Mouse (Mus musculus) spleen, adult 18-20 months (tissue): ENCODE data around the gene Hoga1.

ENCODE experiments used
- DNase-seq, 2 experiments: peaks; one replicate each; pipeline ENCODE4 v3.0.0; 2022; ENCODE audit warnings: mixed read lengths in 2 of 2

The Hoga1 gene

DNA sequence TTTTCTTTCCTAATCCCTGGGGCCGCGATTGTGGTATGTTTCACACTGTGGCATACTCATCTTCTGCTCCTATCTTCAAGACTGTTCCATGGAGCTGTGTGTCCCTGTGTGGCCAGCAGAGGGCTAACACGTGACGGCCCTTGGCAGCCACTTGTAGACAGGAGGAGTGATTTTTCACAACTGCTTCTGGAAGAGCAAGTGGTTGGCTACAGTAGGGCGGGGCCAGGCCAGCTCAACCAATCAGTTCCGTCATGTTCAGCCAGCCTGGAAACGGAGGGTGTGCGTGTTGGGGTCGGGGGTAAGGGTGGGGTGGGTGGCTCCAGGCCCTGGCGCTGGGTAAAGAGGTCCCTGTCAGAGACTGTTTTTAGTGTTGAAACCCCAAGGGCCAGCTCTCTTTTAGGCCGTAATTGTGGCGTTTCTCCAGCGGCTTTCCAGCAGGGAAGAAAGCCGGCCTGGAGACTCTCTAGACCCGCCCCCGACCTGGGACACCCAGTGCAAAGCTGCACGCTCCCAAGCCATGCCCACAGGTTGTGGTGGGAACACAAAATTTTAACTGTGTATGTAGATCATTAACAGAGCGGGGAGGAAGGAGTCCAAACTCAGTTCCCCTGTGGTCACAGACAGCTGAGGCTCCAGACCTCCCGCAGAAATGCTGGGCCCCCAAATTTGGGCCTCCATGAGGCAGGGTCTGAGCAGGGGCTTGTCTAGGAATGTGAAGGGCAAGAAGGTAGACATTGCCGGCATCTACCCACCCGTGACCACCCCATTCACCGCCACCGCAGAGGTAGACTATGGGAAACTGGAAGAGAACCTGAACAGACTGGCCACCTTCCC is at the start of gene Hoga1:
TSS of gene Hoga1 (plus strand) at position 342 of the 834 bp plus-strand sequence.
- peak in 1 of 2 experiments; percentile 29 for DNase-seq

DNA sequence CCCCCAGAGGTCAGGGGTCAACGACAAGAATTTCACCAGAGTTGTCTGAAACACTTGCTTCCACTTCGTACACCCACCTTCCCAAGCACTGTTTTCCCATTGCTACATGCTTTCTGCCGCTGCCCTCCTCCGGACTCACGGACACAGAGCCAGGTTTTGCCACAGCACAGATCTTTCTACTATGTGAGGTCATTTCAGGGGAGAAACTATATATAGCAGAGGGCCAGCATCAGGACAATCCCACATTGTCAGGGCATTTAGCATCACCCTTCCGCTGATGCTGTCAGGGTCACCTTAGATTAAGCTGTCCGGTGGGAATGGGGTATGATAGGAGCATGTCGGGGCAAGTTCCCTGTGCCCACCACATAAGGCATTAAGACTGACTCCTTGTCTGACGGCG is 48.3 kb upstream of the Hoga1 start:
- DNase-seq, result no peak

- no peak for DNase-seq
Measured at GRCm38 (mm10) chr19:41998770-41999548, 46.5 kb upstream of the Hoga1 start.

DNA sequence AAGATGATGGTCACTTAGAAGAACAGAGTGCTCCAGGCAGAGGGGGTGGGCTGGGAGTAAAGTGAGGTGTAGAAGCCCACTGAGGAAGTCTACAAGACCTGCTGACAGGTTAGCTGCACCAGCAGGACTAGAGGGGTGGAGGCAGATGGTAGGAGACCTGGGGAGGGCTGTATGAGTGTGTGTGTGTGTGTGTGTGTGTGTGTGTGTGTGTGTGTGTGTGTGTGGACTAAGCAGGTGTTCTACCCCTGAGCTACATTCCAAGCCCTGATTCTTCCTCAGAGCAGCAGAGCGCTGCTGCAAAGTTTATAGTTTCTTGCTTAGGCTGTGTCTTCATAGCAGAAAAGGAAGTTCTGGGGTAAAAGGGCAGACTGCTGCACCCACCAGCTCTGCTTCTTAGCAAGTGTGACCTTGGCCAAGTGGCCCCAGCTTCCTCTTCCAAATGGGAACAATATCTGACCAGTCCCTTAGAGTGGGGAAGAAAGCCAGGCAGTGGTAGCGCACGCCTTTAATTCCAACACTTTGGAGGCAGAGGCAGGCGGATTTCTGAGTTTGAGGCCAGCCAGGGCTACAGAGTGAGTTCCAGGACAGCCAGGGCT is 45.6 kb upstream of the Hoga1 start:
- no peak for DNase-seq

- no peak for DNase-seq
Measured at GRCm38 (mm10) chr19:42000446-42000958, 44.9 kb upstream of the Hoga1 start.

GRCm38 (mm10) chr19:42001253-42001980 is 44.0 kb upstream of the Hoga1 start:
- DNase-seq, result no peak

DNA sequence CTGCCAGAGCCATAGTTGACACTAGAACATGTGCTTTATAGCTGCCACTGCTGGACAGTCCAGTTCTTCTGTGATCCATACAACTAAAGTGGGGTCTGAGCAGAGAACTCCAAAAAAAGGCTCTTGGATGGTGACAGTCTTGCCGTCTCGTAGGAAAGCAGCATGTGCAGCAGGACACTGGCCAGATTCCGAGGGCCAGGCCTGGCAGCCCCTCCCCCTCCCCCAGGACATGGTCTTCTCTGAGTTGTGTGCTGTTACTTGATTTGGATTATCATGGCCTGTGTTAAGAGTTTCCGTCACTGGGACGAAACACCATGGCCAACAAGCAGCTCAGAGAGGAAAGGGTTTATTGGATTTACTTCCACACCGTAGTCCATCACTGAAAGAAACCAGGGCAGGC is 41.2 kb upstream of the Hoga1 start:
- DNase-seq, result no peak

- DNase-seq, result no peak
Measured at GRCm38 (mm10) chr19:42005616-42006015, 39.8 kb upstream of the Hoga1 start.

- no peak for DNase-seq
Measured at GRCm38 (mm10) chr19:42006568-42006967, 38.8 kb upstream of the Hoga1 start.

- no peak for DNase-seq
Measured at GRCm38 (mm10) chr19:42008586-42008985, 36.8 kb upstream of the Hoga1 start.

GRCm38 (mm10) chr19:42009067-42009466 is 36.3 kb upstream of the Hoga1 start:
- no peak for DNase-seq

- DNase-seq, result no peak
Measured at GRCm38 (mm10) chr19:42010436-42010835, 35.0 kb upstream of the Hoga1 start.

- no peak for DNase-seq
Measured at GRCm38 (mm10) chr19:42011123-42011522, 34.3 kb upstream of the Hoga1 start.

- no peak for DNase-seq
Measured at GRCm38 (mm10) chr19:42014231-42014825, 31.1 kb upstream of the Hoga1 start.

GRCm38 (mm10) chr19:42015001-42015400 is 30.4 kb upstream of the Hoga1 start:
- no peak for DNase-seq

DNA sequence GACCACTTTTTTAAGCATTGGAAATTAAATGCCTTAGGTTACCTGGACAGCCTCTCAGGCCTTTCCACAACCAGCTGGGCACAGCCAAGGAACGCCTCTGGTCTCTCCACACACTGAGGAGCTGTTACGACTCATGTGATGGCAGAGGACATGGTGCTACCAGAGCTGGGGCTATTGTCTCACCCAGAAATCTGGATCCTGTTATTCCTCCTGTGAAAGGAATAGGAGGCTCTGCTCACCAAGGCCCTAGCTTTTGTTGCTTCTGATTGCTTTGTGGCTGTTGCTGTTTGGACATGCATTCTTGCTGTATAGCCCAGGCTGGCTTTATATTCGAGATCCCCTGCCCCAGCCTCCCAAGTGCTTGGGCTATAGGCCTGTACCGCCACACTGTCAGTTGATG is 29.2 kb upstream of the Hoga1 start:
- DNase-seq, result no peak

GRCm38 (mm10) chr19:42016840-42017239 is 28.6 kb upstream of the Hoga1 start:
- DNase-seq, result no peak

DNA sequence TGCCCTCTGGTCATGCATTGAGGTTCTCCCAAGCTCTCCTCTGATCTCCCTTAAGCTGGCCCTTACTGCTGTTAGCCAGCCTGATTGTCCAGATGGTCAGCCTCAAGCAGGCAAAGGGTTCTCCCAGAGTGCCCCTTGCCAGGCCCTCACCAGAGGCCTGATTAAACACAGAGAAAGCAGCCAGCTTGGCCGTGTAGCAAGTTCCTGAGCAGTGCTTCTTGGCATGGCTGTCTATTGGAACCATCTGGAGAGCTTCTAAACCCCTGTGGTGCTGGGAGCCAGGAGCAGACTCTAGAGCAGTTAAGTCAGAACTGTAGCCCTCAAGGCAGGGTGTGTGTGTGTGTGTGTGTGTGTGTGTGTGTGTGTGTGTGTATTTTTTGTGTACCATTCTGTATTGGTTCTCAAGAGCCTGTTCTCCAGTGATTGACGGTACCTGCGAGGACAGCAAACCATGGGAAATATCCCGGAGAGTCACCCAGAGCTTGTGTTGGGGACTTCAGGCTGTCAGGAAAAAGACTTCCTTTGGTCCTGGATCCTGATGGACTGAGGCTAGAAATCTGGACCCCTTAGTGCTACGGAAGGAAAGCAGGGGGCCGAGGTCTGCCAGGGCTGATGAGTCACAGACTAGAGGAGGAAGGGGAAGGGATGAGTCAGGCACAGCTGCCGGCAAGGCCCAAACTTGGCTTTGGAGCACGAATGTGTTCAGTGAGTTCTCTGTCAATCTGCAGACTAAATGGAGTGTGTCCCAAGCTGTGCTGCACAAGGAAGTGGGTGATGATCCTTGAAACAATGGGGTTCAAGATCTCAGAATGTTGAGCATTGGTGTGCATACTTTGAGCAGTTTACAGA is 27.8 kb upstream of the Hoga1 start:
- DNase-seq, result no peak

DNA sequence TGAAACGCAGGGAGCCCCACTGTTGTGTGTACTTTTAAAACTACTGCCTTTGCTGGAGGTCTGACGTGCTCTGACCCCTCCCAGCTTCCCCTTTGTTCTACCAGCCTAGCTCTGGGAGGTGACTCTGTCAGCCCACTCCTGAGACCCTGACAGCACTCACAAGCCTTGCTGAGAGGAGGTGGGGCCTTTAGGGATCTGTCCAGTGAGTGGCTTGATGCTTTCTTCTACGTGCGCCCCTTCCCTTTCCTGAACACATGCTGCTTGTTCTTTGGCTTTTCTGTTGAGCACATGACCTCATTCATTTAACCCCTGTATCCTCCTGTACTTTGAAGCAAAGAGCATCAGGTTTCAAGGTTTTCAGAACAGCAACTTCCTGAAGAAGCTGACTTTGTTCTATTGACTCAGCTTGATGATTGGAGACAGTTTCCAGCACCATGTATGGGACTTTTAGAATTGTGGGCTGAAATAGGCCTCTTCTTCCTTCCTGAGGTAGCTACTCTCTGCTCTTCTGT is 26.3 kb upstream of the Hoga1 start:
- DNase-seq, result no peak

DNA sequence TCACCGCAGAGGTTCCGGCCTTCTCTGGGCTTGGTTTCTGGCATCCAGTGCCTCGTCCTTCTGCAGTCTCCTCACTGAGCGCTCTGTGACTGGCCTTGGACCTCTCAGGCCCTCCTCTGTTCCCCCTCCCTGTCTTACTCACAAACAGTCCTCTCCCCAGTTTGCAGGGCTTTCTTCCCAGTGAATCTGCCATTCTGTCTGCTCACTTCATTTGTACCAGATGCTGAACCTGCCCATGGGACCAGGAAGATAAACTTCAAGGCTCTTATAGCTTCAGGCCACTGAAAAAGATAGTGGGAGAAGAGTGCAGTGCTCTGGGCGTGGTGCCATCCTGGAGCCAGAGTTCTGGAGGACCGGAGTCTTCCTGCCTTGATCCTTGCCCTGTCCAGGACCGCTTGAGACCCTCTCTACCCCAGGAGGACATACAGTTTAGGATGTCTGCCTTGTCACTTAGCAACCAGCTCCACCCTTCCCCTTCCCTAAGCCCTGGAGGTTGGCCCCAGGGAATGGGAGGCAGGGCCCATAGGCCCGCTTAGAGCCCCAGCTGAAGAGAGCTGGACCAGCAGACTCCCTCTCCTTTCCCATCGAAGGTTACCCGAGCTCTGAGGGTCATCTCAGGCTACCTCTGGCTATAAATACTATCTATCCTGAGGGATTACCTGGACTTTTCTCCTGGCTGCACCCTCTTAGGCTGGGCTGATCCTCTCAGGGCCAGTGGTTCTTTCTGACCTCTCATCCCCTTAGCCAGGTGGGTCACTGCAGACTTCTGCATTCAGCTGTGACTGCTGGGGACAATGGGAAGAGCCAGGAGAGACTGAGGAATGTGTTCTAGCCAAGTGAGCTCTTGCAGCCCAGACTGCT is 23.5 kb upstream of the Hoga1 start:
- no peak for DNase-seq
